Mouse (Mus musculus) embryonic facial prominence, embryonic 10.5 days (tissue): ENCODE measurements at regions not wholly inside any gene's neighbourhood (a gene's known extent, or its start where the extent isn't known, plus 50 kb on each side); places are given as distances from the start of the nearest gene placed in this dataset.

Experiments
- DNase-seq: peaks from one replicate; pipeline ENCODE4 v3.0.0-alpha.2; 2017; ENCODE audit warnings: low spot score
- H3K27ac ChIP-seq: fragments of 300-500 bp; sonication (generic); replicated peaks from 2 replicates; pipeline ENCODE4 v1.5.1; 2016; ENCODE audit warnings: mild to moderate bottlenecking
- H3K27me3 ChIP-seq: fragments of 300-500 bp; sonication (generic); replicated peaks from 2 replicates; pipeline ENCODE4 v1.6.1; 2016; ENCODE audit warnings: low read depth, mild to moderate bottlenecking; ENCODE audit not compliant: poor library complexity, severe bottlenecking
- H3K36me3 ChIP-seq: fragments of 300-500 bp; sonication (generic); replicated peaks from 2 replicates; pipeline ENCODE4 v1.6.1; 2016; ENCODE audit warnings: mild to moderate bottlenecking, moderate library complexity
- H3K4me1 ChIP-seq: fragments of 300-500 bp; sonication (generic); 2 replicates; pipeline ENCODE4 v1.6.1; 2016
- H3K4me3 ChIP-seq: fragments of 300-500 bp; sonication (generic); 2 replicates; pipeline ENCODE4 v1.5.1; 2016; ENCODE audit warnings: mild to moderate bottlenecking, moderate library complexity
- H3K9me3 ChIP-seq: fragments of 300-500 bp; sonication (generic); 2 replicates; pipeline ENCODE4 v1.6.1; 2016; ENCODE audit warnings: mild to moderate bottlenecking
- WGBS: fragments of 180-500 bp; shearing (Covaris S2); methylation state at CpG from one replicate; pipeline ENCODE4 v1.1.7; 2016; 5-methylcytosine and 5-hydroxymethylcytosine counted together

DNA sequence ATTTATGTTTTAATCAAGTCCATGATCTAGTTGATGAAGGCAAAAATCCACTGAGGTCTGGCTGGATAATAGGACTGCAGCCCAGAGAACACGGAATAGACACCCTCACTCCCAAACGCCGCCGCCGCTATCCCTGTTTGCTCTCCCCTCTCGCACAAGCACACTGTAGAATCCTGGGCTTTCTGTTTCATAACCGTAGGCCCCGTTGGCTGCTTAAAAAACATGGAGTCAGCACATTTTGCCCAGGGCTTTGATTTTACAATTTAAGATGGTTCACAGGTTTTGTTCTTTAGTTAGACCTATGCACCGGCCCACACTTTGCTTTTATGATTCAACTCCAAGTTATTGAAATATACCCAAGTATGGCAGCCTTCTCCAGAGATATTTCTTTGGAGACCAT lies 229.6 kb downstream of the Ttll7 start:
- H3K4me1 ChIP-seq, result peaks cover 28% of the 10 kb centered on the region
- no peak for DNase-seq
- no peaks in the 10 kb centered on the region for H3K9me3 ChIP-seq
- WGBS, result 84% methylated on average over 9 of the region's 9 CpGs
- H3K27ac ChIP-seq, result no peak overlapping the region
- H3K36me3 ChIP-seq, result no peaks in the 10 kb centered on the region
- no peaks in the 10 kb centered on the region; the same call in 1 of the 2 replicates for H3K27me3 ChIP-seq
- no peak overlapping the region for H3K4me3 ChIP-seq

DNA sequence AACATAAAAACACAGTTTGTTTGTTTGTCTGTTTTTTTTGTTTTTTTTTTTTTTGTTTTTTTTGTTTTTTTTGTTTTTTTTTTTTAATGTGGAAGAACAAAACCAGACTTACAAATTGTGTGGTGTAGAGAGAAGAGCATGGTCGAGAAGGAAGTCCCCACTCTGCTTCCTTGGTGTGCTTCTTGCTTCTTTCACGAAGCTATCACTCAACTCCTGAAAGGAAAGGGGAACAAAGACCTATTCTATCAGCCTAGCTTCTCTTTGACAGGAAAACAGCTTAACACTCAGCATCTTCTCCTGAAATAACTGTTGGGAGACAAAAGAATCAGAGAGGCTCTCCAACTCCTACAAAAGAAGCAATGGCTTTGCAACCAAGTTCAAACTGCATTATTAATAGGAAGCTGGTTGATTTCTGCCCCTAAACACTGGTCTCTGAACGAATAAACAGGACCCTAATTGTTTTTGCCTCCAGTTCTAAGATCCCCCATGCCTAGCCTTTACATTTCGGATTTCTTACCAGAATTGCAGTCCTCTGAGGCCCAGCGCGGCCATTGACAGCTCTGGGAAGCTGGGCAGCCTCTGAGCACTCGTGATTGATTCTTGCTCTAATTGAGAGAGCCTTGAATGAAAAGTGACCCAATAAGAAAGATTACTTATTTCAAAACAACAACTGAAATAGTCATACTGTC lies 230.2 kb downstream of the Ttll7 start:
- H3K4me1 ChIP-seq, result peaks cover 28% of the 10 kb centered on the region
- H3K4me3 ChIP-seq, result no peak overlapping the region

DNA sequence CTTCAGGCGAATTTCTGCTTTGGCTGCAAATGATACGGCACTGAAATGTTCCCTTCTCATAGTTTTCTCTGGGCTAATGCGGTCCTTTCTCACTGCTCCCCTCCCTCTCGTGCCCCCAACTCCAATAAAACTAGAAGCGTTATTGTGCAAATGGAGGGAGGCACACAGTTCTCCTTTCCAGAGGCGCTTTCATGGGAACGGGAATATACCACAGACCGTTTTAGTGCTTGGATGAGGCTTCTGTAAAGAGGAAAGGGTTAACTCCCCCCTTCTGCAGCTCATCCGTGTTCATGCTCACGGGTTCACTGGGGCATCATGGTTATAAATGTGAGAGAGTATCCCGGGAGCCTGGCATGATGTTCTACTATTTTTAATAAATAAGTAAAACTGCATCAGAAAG lies 231.2 kb downstream of the Ttll7 start:
- H3K4me1 ChIP-seq, result peaks cover 28% of the 10 kb centered on the region
- 57% methylated on average over 11 of the region's 11 CpGs for WGBS
- H3K27me3 ChIP-seq, result no peaks in the 10 kb centered on the region; the same call in 1 of the 2 replicates
- no peak for DNase-seq
- no peak overlapping the region for H3K4me3 ChIP-seq
- H3K27ac ChIP-seq, result no peak overlapping the region
- H3K9me3 ChIP-seq, result no peaks in the 10 kb centered on the region
- H3K36me3 ChIP-seq, result no peaks in the 10 kb centered on the region

More for the DNA sequence above, 230.2 kb downstream of the Ttll7 start:
- 22% methylated on average over 7 of the region's 7 CpGs for WGBS
- Histone ChIP-seq H3K36me3 (no peaks in the 10 kb centered on the region), H3K27me3 (no peaks in the 10 kb centered on the region; the same call in 1 of the 2 replicates), H3K9me3 (no peaks in the 10 kb centered on the region), H3K27ac (peak overlapping the region; percentile 44; the same call in 1 of the 2 replicates)
- DNase-seq, result no peak

DNA sequence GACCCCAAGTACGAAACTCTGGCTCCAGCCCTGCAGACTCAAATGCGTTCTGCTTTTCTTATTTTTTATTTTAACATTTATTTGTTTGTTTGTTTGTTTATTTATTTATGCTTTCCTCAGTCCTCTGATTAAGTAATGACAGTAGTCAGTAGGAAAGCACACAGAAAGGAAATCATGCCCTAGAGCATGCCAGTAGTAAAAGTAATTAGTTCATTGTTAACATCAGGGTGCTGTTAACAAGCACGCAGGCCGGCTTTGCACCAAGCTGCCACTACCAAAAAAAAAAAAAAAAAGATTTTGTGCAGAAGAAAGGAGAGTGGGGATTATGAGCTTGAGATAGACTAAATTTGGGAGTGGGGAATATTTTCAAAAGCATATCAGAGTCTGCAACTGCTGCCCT lies 231.7 kb downstream of the Ttll7 start:
- Histone ChIP-seq H3K27ac (no peak overlapping the region), H3K27me3 (no peaks in the 10 kb centered on the region; the same call in 1 of the 2 replicates), H3K4me3 (no peak overlapping the region), H3K4me1 (peaks cover 28% of the 10 kb centered on the region), H3K9me3 (no peaks in the 10 kb centered on the region), H3K36me3 (no peaks in the 10 kb centered on the region)
- 63% methylated on average over 4 of the region's 4 CpGs for WGBS
- DNase-seq, result no peak

DNA sequence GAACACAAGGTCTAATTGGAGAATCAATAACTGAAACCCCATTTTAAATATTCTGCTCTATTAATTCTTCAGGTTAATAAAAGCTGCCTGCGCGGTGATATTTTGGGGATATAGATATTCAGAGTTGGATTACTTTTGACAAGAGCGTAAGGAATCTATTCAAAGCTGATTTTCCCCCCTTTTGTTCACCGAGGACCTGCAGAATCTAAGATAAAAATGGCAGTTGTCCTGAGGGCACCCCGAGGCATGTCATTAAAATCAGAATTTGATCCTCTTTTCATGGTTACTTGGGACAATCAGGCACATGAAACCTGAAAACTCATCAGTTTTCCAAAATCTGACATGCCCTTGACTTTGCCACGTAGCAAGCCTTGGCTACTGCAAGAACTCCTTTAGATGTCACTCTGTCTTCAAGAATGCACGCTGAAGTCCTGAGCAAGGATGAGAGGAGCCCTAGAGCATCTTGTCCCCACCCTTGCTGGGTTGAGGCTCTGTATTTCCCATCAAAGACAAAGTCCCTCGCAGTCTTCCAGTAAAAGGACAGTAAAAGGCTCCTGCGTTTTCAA lies 232.5 kb downstream of the Ttll7 start:
- Histone ChIP-seq H3K27me3 (no peaks in the 10 kb centered on the region; the same call in 1 of the 2 replicates), H3K27ac (no peak overlapping the region), H3K4me3 (no peak overlapping the region), H3K4me1 (peaks cover 28% of the 10 kb centered on the region), H3K36me3 (no peaks in the 10 kb centered on the region), H3K9me3 (no peaks in the 10 kb centered on the region)
- 54% methylated on average over 9 of the region's 9 CpGs for WGBS
- no peak for DNase-seq

DNA sequence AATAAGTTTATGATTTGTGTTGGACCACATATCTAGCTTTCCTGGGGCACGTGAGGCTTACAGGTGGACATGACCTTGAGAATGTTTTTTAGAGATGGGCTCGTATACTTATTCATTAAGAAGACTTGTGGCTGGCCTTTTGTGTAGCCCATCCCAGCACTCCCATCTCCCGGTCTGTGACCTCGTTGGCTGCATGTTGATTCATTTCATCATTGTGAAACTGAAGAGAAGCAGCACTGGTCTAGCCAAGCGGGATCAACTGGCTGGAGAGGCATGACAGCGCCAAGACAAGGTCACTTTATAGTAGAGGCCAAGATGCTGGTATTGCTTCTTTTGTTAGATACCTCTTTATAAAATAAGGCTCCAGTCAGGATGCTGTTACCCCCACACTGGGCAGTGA lies 236.0 kb downstream of the Ttll7 start:
- Histone ChIP-seq H3K36me3 (no peaks in the 10 kb centered on the region), H3K4me1 (peaks cover 30% of the 10 kb centered on the region), H3K27ac (no peak overlapping the region), H3K4me3 (no peak overlapping the region), H3K27me3 (no peaks in the 10 kb centered on the region; the same call in 1 of the 2 replicates), H3K9me3 (no peaks in the 10 kb centered on the region)
- DNase-seq, result no peak
- 88% methylated on average over 6 of the region's 6 CpGs for WGBS

DNA sequence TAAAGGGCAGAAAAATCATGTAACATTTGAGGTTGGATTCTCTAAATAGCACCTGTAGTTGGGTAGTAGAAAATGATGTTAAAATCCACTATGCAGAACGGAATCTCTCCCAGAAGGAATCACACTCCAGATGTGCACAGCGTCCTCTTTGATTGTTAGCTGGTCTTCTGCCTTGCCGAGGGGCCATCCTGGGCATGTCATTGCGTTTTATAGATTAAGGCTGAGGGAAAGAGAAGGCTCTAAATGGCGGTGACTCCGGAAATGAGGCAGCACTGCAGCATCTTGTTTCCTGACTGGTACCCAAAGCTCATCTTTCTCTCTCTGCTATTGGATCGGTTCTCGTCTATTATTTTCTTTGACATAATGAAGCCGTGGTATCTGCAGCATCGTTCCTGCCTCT lies 237.5 kb downstream of the Ttll7 start:
- H3K27me3 ChIP-seq, result no peaks in the 10 kb centered on the region; the same call in 1 of the 2 replicates
- H3K4me3 ChIP-seq, result no peak overlapping the region
- 80% methylated on average over 10 of the region's 10 CpGs for WGBS
- no peak for DNase-seq
- H3K36me3 ChIP-seq, result no peaks in the 10 kb centered on the region
- H3K4me1 ChIP-seq, result peaks cover 19% of the 10 kb centered on the region
- no peak overlapping the region for H3K27ac ChIP-seq
- H3K9me3 ChIP-seq, result no peaks in the 10 kb centered on the region

DNA sequence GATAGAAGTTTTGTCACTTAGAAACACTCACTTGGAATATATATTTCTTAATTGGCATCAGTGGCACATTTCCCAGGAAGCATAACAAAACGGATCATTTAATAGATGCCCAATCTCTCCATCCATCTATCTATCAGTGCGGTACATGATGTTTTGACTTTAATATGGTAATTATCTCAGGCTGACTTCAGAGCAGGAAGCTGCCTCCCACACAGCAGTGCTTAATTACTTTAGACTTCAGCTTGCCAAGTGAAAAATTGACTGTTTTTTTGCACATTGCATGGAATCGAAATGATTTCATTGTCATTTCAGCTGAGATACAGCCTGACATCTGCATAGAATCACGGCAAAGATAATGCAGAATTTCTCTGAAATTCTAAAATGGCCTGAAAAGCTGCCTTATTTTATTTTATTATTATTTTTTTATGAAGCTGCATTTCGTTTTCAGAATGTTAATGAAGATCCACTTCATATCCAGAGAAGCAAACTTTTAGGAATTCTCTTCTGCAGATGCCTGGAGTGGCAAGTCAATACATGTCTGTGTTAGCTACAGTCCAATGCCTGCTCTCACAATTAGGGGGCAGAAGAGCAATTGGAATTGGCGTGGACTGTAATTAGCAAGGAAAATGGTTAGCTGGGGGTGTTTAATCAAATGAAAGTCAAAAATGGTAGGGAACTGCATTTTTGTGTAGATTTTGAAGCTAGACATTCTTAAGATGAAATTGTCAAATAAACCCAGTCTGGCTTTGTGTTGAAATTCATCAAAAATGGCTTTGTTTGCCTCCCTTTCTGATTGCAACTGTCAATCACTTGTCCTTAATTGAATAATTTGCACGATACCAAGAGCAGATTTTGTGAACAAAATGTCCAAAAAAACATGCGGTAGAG lies 240.3 kb downstream of the Ttll7 start:
- H3K4me3 ChIP-seq, result no peak overlapping the region
- DNase-seq, result no peak
- no peak overlapping the region for H3K27ac ChIP-seq
- 66% methylated on average over 8 of the region's 8 CpGs for WGBS
- H3K27me3 ChIP-seq, result peaks cover 4% of the 10 kb centered on the region
- H3K36me3 ChIP-seq, result no peaks in the 10 kb centered on the region
- no peaks in the 10 kb centered on the region for H3K9me3 ChIP-seq
- peaks cover 11% of the 10 kb centered on the region for H3K4me1 ChIP-seq

DNA sequence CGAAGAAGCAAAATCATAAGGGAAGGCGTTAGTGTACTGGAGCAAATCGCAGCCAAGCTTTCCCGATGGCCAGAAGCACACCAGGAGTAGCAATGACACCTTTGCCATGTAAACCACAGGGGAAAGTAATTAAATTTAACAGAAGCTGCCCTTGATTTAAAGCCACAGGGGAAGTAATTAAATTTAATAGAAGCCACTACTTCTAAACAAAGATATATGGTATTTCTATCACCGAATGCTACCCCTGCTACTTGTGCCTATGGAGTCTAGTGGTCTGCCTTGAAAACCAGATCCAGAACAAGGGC lies 240.9 kb downstream of the Ttll7 start:
- H3K36me3 ChIP-seq, result no peaks in the 10 kb centered on the region
- H3K4me1 ChIP-seq, result peaks cover 12% of the 10 kb centered on the region
- peaks cover 5% of the 10 kb centered on the region for H3K27me3 ChIP-seq
- no peak overlapping the region for H3K4me3 ChIP-seq
- no peak for DNase-seq
- WGBS, result 73% methylated on average over 5 of the region's 5 CpGs
- H3K27ac ChIP-seq, result no peak overlapping the region
- H3K9me3 ChIP-seq, result no peaks in the 10 kb centered on the region

DNA sequence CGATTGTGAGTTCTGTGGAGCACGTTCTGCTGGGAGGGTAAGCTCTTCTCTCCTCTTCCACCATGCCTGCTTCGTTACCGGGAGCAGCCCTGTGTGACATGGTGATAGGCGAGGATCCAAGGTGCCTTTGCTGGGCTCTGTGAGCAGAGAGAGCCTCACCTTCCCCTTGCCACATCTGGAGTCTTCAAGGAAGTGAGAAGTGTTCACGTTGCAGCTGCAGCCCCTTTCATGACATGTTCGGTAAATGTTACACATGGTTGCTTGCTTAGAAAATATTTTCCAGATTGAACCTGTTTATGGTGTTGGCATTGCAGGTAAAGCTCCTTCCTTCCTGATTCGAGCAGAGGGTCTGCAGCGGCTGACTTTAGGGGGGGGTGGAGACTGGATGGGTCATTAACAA lies 244.0 kb downstream of the Ttll7 start:
- Histone ChIP-seq H3K4me3 (no peak overlapping the region), H3K27me3 (peaks cover 21% of the 10 kb centered on the region), H3K9me3 (no peaks in the 10 kb centered on the region), H3K4me1 (peaks cover 30% of the 10 kb centered on the region), H3K27ac (no peak overlapping the region), H3K36me3 (no peaks in the 10 kb centered on the region)
- WGBS, result 61% methylated on average over 9 of the region's 9 CpGs
- no peak for DNase-seq

DNA sequence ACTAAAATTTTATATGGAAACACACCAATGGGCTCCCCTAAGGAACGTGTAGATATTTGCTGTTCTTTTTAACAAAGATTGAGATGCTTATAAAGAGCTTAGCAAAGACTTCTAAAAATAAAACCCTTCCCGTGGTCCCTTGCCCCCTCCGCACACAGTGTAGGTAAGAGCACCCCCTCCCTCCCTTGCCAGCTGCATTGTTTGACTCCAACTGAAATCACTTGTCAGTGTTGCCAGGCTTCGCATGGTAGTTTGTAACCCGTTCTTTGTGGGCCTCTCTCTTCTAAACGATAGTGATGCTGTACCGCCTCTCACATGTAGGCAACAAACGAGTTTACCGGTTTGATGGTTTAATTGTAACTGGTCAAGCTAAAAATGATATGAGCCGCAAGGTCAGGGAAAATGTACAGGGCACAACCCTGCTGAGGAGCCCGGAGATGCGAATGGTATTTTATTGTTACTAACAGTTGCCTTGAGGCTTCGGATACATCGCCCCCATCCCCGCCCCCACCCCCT lies 246.0 kb downstream of the Ttll7 start:
- H3K27me3 ChIP-seq, result peaks cover 27% of the 10 kb centered on the region
- peaks cover 29% of the 10 kb centered on the region for H3K4me1 ChIP-seq
- DNase-seq, result no peak
- no peak overlapping the region for H3K27ac ChIP-seq
- no peaks in the 10 kb centered on the region for H3K9me3 ChIP-seq
- WGBS, result 28% methylated on average over 15 of the region's 15 CpGs
- no peak overlapping the region for H3K4me3 ChIP-seq
- no peaks in the 10 kb centered on the region for H3K36me3 ChIP-seq

DNA sequence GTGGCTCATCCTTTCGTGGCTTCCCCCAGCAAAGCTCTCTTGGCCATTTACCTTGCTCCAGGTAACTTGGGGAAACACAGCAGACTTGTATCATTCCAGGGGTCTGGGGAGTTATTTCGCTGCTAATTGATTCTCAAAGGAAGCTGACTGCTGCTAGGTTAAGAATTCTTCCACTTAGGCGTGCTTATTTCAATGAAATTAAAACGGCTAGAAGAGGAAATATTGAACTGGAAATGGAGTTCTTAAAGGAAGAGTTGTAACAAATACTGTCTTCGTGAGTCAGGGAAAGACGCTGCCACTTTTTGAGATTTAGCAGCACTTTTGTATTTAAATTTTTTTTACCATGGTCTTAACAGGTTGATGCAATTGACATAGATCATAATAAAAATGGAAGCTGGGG lies 246.4 kb downstream of the Ttll7 start:
- Histone ChIP-seq H3K36me3 (no peaks in the 10 kb centered on the region), H3K4me3 (no peak overlapping the region), H3K27ac (no peak overlapping the region), H3K9me3 (no peaks in the 10 kb centered on the region), H3K4me1 (peaks cover 31% of the 10 kb centered on the region), H3K27me3 (peaks cover 27% of the 10 kb centered on the region)
- DNase-seq, result no peak
- 35% methylated on average over 6 of the region's 6 CpGs for WGBS
